Mouse (Mus musculus): ENCODE data around the gene C730034F03Rik. TPM values are rescaled to one million over a fixed set of nuclear protein-coding genes. Genes with fewer than 3 reads are reported as not detected.
A peak's percentile ranks its signal among the peaks of the same experiment; 100 is the strongest.

Gene C730034F03Rik
- polyA plus RNA-seq (2012; ENCODE audit: insufficient read depth, low replicate concordance) = not detected in 2 replicates

DNA sequence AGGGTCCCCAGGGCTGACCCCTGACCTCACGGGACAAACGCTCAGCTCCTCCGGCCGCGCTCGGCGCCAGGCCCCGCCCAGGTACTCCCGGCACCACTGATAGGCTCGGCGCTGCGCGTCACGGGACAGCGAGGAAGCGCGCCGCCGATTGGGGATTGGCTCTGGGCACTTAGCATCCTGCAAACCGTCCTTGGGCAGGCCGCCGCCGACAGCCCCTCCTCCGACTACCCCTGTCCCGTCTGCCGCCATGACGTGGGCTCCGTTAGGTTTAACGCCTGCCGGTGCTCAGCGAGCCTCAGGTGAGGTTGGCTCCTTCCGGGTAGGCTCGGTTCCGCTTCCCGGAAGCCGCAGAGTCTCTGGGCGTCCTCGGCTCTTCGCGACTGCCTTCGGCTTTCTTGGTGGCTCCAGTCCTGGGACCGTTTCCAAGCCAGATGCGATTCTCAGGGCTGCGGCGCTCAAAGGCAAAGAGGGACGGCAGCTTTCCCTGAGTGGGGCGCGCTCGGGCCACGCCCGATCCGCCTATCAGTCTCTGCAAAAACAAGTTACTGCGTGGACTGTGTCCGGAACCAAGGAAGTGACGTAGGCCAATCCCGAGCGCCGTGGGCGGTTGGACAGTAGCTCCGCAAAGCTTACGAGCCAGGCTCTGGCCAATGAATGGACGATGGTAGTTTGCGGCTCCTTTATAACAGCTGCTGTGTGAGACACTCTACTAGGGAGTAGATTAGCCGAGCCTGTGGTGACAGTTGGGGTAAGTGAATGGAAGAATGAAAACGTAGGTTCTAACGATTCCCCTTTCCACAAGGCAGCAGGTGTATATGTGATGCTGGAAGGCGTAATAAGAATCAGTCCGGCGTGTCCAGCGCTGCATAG is at the start of gene C730034F03Rik, which contains the start of the genes Gm44502 and Chkb:
C730034F03Rik (plus strand) TSS at position 238 of the 870 bp plus-strand sequence.
Gm44502 (minus strand) TSS at position 345 of the 870 bp plus-strand sequence.
Chkb (minus strand) TSS at position 557 of the 870 bp plus-strand sequence.
- peaks cover 35% of the 10 kb centered on the region for H3K36me3 ChIP-seq (replicated peaks; ENCODE audit: low read length)
- peaks cover 42% of the 10 kb centered on the region for H3K4me1 ChIP-seq
- no peak for TF ChIP-seq GATA1 (IDR thresholded peaks at IDR 0.05; ENCODE audit: borderline replicate concordance, low read length)
- 0 out of 2 replicates have a peak, but pooled peaks have one; percentile 39 for TF ChIP-seq FLI1 (IDR thresholded peaks at IDR 0.05; ENCODE audit: low read length)
- H3K4me3 ChIP-seq (replicated peaks) = peak within 1 kb of the TSS; percentile 98
- H3K27me3 ChIP-seq (replicated peaks) = no peaks in the 10 kb centered on the region
- no peaks in the 10 kb centered on the region for H3K9me3 ChIP-seq

GRCm38 (mm10) chr15:89384617-89385016 is 44.8 kb upstream of the C730034F03Rik start, which contains the start of gene Klhdc7b:
Gene Klhdc7b (plus strand): TSS chr15:89384917.
- TF ChIP-seq GATA1 (IDR thresholded peaks at IDR 0.05; ENCODE audit: borderline replicate concordance, low read length) (no peak), FLI1 (IDR thresholded peaks at IDR 0.05; ENCODE audit: low read length) (no peak)
- no peaks in the 10 kb centered on the region for H3K9me3 ChIP-seq
- peaks cover 62% of the 10 kb centered on the region for H3K27me3 ChIP-seq (replicated peaks)
- H3K4me1 ChIP-seq = peaks cover 6% of the 10 kb centered on the region
- no peaks in the 10 kb centered on the region for H3K36me3 ChIP-seq (replicated peaks; ENCODE audit: low read length)
- H3K4me3 ChIP-seq (replicated peaks) = no peak within 1 kb of the TSS

- Histone ChIP-seq H3K4me1 (peaks cover 5% of the 10 kb centered on the region; the same call in 1 of the 2 replicates), H3K36me3 (replicated peaks; ENCODE audit: low read length) (no peaks in the 10 kb centered on the region), H3K9me3 (no peaks in the 10 kb centered on the region), H3K27me3 (replicated peaks) (peaks cover 74% of the 10 kb centered on the region), H3K4me3 (replicated peaks) (no peak overlapping the region)
- TF ChIP-seq GATA1 (IDR thresholded peaks at IDR 0.05; ENCODE audit: borderline replicate concordance, low read length) (no peak), FLI1 (IDR thresholded peaks at IDR 0.05; ENCODE audit: low read length) (no peak)
These were observed 42.3 kb upstream of the C730034F03Rik start for GRCm38 (mm10) chr15:89387127-89387526.

DNA sequence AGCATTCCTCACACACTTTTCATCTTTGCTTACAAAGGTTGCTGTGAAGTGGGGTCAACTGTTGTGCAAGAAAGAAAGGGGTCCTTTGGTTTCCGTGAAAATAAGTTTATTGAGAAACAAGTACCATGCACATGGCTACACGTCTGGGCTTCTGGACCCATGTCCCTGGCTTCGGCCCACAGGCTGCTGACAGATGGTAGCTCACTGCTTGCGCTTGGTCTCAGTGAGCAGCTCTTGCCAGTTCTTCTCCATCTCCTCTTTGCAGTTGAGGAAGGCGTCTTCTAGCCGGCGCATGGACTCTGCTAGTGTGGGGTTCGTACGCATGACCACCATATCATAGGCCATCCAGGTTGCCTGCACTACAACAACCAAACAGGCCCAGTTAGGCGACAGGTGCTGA is 39.3 kb upstream of the C730034F03Rik start:
- peaks cover 57% of the 10 kb centered on the region for H3K27me3 ChIP-seq (replicated peaks)
- H3K36me3 ChIP-seq (replicated peaks; ENCODE audit: low read length) = no peaks in the 10 kb centered on the region
- no peaks in the 10 kb centered on the region for H3K9me3 ChIP-seq
- no peak for TF ChIP-seq GATA1 (IDR thresholded peaks at IDR 0.05; ENCODE audit: borderline replicate concordance, low read length)
- TF ChIP-seq FLI1 (IDR thresholded peaks at IDR 0.05; ENCODE audit: low read length) = no peak
- H3K4me1 ChIP-seq = peaks cover 13% of the 10 kb centered on the region
- no peak overlapping the region for H3K4me3 ChIP-seq (replicated peaks)

DNA sequence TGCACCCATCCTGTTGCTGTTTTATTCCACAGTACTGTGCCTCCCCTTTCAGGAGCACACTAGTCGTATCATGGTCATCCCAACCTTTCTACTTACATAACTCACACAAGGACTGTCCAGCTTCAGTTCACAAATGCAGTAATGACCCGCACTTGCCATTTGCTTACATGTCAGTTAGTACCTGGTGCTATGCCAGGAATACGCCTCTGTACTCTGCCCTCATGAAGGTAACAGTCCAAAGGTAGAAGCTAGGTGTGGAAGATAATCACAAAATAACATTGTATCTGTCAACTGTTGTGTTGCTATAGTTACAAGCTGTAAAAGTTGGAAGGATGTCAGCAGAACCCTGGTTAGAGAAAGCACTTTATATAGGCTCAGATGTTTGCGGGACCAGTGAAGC is 32.5 kb upstream of the C730034F03Rik start:
- Histone ChIP-seq H3K36me3 (replicated peaks; ENCODE audit: low read length) (no peaks in the 10 kb centered on the region), H3K27me3 (replicated peaks) (peaks cover 17% of the 10 kb centered on the region), H3K4me1 (peaks cover 22% of the 10 kb centered on the region), H3K4me3 (replicated peaks) (no peak overlapping the region), H3K9me3 (no peaks in the 10 kb centered on the region)
- no peak for TF ChIP-seq FLI1 (IDR thresholded peaks at IDR 0.05; ENCODE audit: low read length)
- TF ChIP-seq GATA1 (IDR thresholded peaks at IDR 0.05; ENCODE audit: borderline replicate concordance, low read length) = no peak

GRCm38 (mm10) chr15:89398146-89398545 is 31.2 kb upstream of the C730034F03Rik start:
- no peaks in the 10 kb centered on the region for H3K36me3 ChIP-seq (replicated peaks; ENCODE audit: low read length)
- peaks cover 14% of the 10 kb centered on the region for H3K27me3 ChIP-seq (replicated peaks)
- H3K4me1 ChIP-seq = peaks cover 14% of the 10 kb centered on the region
- H3K4me3 ChIP-seq (replicated peaks) = no peak overlapping the region
- 0 out of 2 replicates have a peak, but pooled peaks cover 3% of the 10 kb centered on the region for H3K9me3 ChIP-seq
- TF ChIP-seq GATA1 (IDR thresholded peaks at IDR 0.05; ENCODE audit: borderline replicate concordance, low read length) = no peak
- TF ChIP-seq FLI1 (IDR thresholded peaks at IDR 0.05; ENCODE audit: low read length) = no peak

DNA sequence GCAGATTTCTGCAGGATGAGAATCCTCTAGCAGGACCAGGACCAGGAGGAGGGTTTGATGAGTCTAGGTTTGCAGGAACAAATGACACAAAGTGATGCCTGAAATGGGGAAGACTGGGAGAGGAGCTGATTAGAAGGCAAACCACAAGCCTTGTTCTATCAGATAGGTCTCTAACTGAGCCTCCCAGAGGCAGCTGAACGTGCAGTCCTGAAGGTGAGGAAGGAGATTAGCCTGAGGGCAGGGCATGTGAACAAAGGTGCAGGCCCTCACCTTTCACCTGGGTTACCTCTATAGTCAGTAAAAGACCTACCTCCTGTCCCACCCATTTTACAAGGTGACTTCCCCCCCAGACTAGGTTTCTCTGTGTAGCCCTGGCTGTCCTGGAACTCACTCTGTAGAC is 29.7 kb upstream of the C730034F03Rik start:
- H3K9me3 ChIP-seq = peaks cover 7% of the 10 kb centered on the region; the same call in 1 of the 2 replicates
- TF ChIP-seq FLI1 (IDR thresholded peaks at IDR 0.05; ENCODE audit: low read length) = no peak
- no peak for TF ChIP-seq GATA1 (IDR thresholded peaks at IDR 0.05; ENCODE audit: borderline replicate concordance, low read length)
- no peak overlapping the region for H3K4me3 ChIP-seq (replicated peaks)
- H3K27me3 ChIP-seq (replicated peaks) = peaks cover 11% of the 10 kb centered on the region
- H3K36me3 ChIP-seq (replicated peaks; ENCODE audit: low read length) = no peaks in the 10 kb centered on the region
- peaks cover 14% of the 10 kb centered on the region for H3K4me1 ChIP-seq

DNA sequence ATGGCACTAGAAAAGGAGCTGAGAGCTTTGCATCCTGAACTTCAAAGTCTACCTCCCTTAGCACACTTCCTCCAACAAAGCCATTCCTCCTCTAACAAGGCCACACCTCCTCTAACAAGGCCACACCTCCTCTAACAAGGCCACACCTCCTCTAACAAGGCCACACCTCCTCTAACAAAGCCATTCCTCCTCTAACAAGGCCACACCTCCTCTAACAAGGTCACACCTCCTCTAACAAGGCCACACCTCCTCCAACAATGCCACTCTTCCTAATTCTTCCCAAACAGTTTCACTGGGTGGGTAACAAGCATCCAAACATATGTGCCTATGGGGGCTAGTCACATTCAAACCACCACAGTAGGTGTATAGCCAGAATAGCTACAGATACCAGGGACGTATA is 26.9 kb upstream of the C730034F03Rik start:
- no peaks in the 10 kb centered on the region for H3K36me3 ChIP-seq (replicated peaks; ENCODE audit: low read length)
- peaks cover 19% of the 10 kb centered on the region for H3K9me3 ChIP-seq
- no peaks in the 10 kb centered on the region for H3K27me3 ChIP-seq (replicated peaks)
- TF ChIP-seq GATA1 (IDR thresholded peaks at IDR 0.05; ENCODE audit: borderline replicate concordance, low read length) = no peak
- TF ChIP-seq FLI1 (IDR thresholded peaks at IDR 0.05; ENCODE audit: low read length) = no peak
- H3K4me3 ChIP-seq (replicated peaks) = no peak overlapping the region
- peaks cover 14% of the 10 kb centered on the region for H3K4me1 ChIP-seq

- TF ChIP-seq FLI1 (IDR thresholded peaks at IDR 0.05; ENCODE audit: low read length) = no peak
- TF ChIP-seq GATA1 (IDR thresholded peaks at IDR 0.05; ENCODE audit: borderline replicate concordance, low read length) = no peak
- H3K9me3 ChIP-seq = peaks cover 38% of the 10 kb centered on the region
- H3K27me3 ChIP-seq (replicated peaks) = no peaks in the 10 kb centered on the region
- H3K4me1 ChIP-seq = peaks cover 9% of the 10 kb centered on the region
- no peaks in the 10 kb centered on the region for H3K36me3 ChIP-seq (replicated peaks; ENCODE audit: low read length)
- no peak overlapping the region for H3K4me3 ChIP-seq (replicated peaks)
These were observed 24.4 kb upstream of the C730034F03Rik start for GRCm38 (mm10) chr15:89404831-89405623.
